Mouse (Mus musculus): ENCODE data around the gene Rplp2.

Rplp2 gene

GRCm38 (mm10) chr7:141430585-141431240, 16.5 kb upstream of the Rplp2 start:
- no peak for DNase-seq (ENCODE audit: low spot score in 2 of 2)

GRCm38 (mm10) chr7:141431434-141432185, 15.6 kb upstream of the Rplp2 start:
- no peak for DNase-seq (ENCODE audit: low spot score in 2 of 2)

GRCm38 (mm10) chr7:141432186-141432611, 15.0 kb upstream of the Rplp2 start:
- DNase-seq (ENCODE audit: low spot score in 2 of 2): no peak

- DNase-seq (ENCODE audit: low spot score in 2 of 2): peak in 1 of 2 experiments; percentile 79
Observed at GRCm38 (mm10) chr7:141432741-141433516, 14.2 kb upstream of the Rplp2 start.

GRCm38 (mm10) chr7:141433517-141434400, 13.4 kb upstream of the Rplp2 start:
- no peak for DNase-seq (ENCODE audit: low spot score in 2 of 2)

GRCm38 (mm10) chr7:141434464-141434863, 12.7 kb upstream of the Rplp2 start:
- no peak for DNase-seq (ENCODE audit: low spot score in 2 of 2)

GRCm38 (mm10) chr7:141435129-141435855, 11.9 kb upstream of the Rplp2 start:
- DNase-seq (ENCODE audit: low spot score in 2 of 2): peak; percentile 71 to 75

GRCm38 (mm10) chr7:141435856-141436522, 11.2 kb upstream of the Rplp2 start:
- no peak for DNase-seq (ENCODE audit: low spot score in 2 of 2)

GRCm38 (mm10) chr7:141436523-141436892, 10.7 kb upstream of the Rplp2 start:
- DNase-seq (ENCODE audit: low spot score in 2 of 2): no peak

GRCm38 (mm10) chr7:141437178-141438120, 9.7 kb upstream of the Rplp2 start, which contains the start of gene Slc25a22:
Slc25a22 (minus strand) TSS chr7:141437892.
- peak; percentile 77 to 84 for DNase-seq (ENCODE audit: low spot score in 2 of 2)

GRCm38 (mm10) chr7:141438201-141438968, 8.8 kb upstream of the Rplp2 start:
- no peak for DNase-seq (ENCODE audit: low spot score in 2 of 2)

- DNase-seq (ENCODE audit: low spot score in 2 of 2): no peak
Observed at GRCm38 (mm10) chr7:141439140-141439679, 8.0 kb upstream of the Rplp2 start.

- DNase-seq (ENCODE audit: low spot score in 2 of 2): no peak
Observed at GRCm38 (mm10) chr7:141439811-141440210, 7.4 kb upstream of the Rplp2 start.

GRCm38 (mm10) chr7:141440613-141441012, 6.6 kb upstream of the Rplp2 start:
- peak in 1 of 2 experiments; percentile 28 for DNase-seq (ENCODE audit: low spot score in 2 of 2)

- DNase-seq (ENCODE audit: low spot score in 2 of 2): no peak
Observed at GRCm38 (mm10) chr7:141441460-141441859, 5.7 kb upstream of the Rplp2 start.

GRCm38 (mm10) chr7:141442199-141442598, 5.0 kb upstream of the Rplp2 start:
- no peak for DNase-seq (ENCODE audit: low spot score in 2 of 2)

- peak in 1 of 2 experiments; percentile 18 for DNase-seq (ENCODE audit: low spot score in 2 of 2)
Observed at GRCm38 (mm10) chr7:141443081-141443821, 3.9 kb upstream of the Rplp2 start.
